Mouse (Mus musculus): ENCODE measurements around the gene 4930453N24Rik. TPM values are rescaled to one million over a fixed set of nuclear protein-coding genes. Genes with fewer than 3 reads are reported as not detected.
A peak's percentile ranks its signal among the peaks of the same experiment; 100 is the strongest.

The 4930453N24Rik gene
- 15.8 TPM for polyA plus RNA-seq (2012; fragmentation: generic; extraction: Trizol)
- long read RNA-seq, experiment 1, full-length matches to known transcripts = 18 of 20 reads
- long read RNA-seq, experiment 1, partial matches to known transcripts = 0 of 20 reads
- long read RNA-seq, experiment 1, other reads (novel, unspliced or antisense) = 2 of 20 reads
- long read RNA-seq, experiment 2, full-length matches to known transcripts = 56 of 60 reads
- long read RNA-seq, experiment 2, partial matches to known transcripts = 0 of 60 reads
- long read RNA-seq, experiment 2, other reads (novel, unspliced or antisense) = 4 of 60 reads

DNA sequence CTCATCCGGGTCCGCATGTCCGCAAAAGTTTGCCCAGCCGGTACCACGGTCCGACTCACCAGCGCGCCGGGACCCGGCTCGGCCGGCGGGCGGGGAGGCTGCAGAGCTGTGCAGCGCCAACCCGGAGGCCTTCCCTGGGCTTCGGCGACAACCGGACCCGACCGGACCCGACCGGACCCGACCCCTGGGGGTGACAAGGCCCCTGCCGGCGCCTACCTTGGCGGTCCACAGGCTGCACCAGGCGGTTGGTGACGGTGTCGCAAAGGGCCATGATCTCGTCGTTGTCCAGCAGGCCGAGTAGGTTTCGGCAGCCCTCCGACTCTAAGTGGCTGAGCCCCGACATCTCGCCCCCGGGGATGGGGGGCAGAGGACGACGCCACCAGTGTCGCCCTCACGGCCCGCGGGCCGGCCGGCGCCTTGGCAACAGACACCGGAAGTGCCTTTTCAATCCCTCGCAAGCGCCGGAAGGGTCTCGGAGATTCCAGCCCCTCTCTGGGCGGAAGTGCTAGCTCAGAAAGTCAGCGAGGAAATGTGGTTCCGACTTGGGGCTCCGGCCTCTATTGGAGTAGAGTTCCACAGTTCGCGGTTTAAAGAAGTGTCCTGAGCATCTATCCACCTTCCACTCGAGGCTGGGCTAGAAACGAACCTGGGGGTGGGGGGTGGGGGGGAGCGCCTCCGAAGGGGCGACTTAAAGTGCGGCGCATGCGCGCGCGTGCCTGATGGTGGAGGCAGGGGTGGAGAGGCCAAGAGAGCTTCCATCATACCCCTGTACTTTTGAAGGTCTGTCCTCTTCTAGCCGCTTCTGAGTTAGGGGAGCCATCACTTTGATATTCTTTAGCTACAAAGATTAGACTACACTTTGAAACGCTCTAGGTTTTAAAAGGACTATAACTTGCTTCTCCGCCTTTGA lies at the start of gene 4930453N24Rik:
Gene 4930453N24Rik (minus strand): TSS at position 641 of the 910 bp plus-strand sequence.
- Histone ChIP-seq H3ac (ENCODE audit: control insufficient read depth, insufficient read length, low read depth) (peak within 1 kb of the TSS; percentile 96), H3K27me3 (ENCODE audit: control insufficient read depth, insufficient read depth, insufficient read length) (no peaks in the 10 kb centered on the region), H3K4me3 (ENCODE audit: insufficient read depth, poor library complexity, severe bottlenecking) (peak within 1 kb of the TSS; percentile 78), H3K36me3 (ENCODE audit: control insufficient read depth, insufficient read depth) (peaks cover 29% of the 10 kb centered on the region), H3K79me2 (ENCODE audit: control insufficient read depth, insufficient read depth) (peaks cover 34% of the 10 kb centered on the region), H3K79me3 (ENCODE audit: low read depth) (peaks cover 22% of the 10 kb centered on the region)
- TF ChIP-seq USF1 (IDR thresholded peaks at IDR 0.05; ENCODE audit: low read depth) (no peak), MAX (IDR thresholded peaks at IDR 0.05) (no peak), CEBPB (IDR thresholded peaks at IDR 0.05; ENCODE audit: low read depth) (no peak), FOSL1 (IDR thresholded peaks at IDR 0.05; ENCODE audit: insufficient read depth, low read length, poor library complexity, severe bottlenecking) (no peak), MYOD1 (IDR thresholded peaks at IDR 0.05; ENCODE audit: control insufficient read depth, insufficient read length, low read depth) (no peak)

GRCm38 (mm10) chr16:64817094-64817765 lies 46.3 kb upstream of the 4930453N24Rik start:
- no peak overlapping the region for H3ac ChIP-seq (ENCODE audit: control insufficient read depth, insufficient read length, low read depth)
- H3K4me3 ChIP-seq (ENCODE audit: insufficient read depth, poor library complexity, severe bottlenecking) = no peak overlapping the region
- no peaks in the 10 kb centered on the region for H3K79me3 ChIP-seq (ENCODE audit: low read depth)
- H3K79me2 ChIP-seq (ENCODE audit: control insufficient read depth, insufficient read depth) = no peaks in the 10 kb centered on the region
- no peaks in the 10 kb centered on the region for H3K27me3 ChIP-seq (ENCODE audit: control insufficient read depth, insufficient read depth, insufficient read length)
- TF ChIP-seq FOSL1 (IDR thresholded peaks at IDR 0.05; ENCODE audit: insufficient read depth, low read length, poor library complexity, severe bottlenecking) (no peak), CEBPB (IDR thresholded peaks at IDR 0.05; ENCODE audit: low read depth) (no peak), MYOD1 (IDR thresholded peaks at IDR 0.05; ENCODE audit: control insufficient read depth, insufficient read length, low read depth) (no peak), MYOG (IDR thresholded peaks at IDR 0.05; ENCODE audit: control insufficient read depth, extremely low read depth, insufficient read length) (no peak), CTCF (IDR thresholded peaks at IDR 0.05; ENCODE audit: control insufficient read depth, insufficient read depth, insufficient read length) (no peak), USF1 (IDR thresholded peaks at IDR 0.05; ENCODE audit: low read depth) (no peak)
- H3K36me3 ChIP-seq (ENCODE audit: control insufficient read depth, insufficient read depth) = peaks cover 4% of the 10 kb centered on the region

- TF ChIP-seq MYOG (IDR thresholded peaks at IDR 0.05; ENCODE audit: control insufficient read depth, extremely low read depth, insufficient read length) = no peak
- TF ChIP-seq USF1 (IDR thresholded peaks at IDR 0.05; ENCODE audit: low read depth) = no peak
- no peak for TF ChIP-seq CEBPB (IDR thresholded peaks at IDR 0.05; ENCODE audit: low read depth)
- no peak for TF ChIP-seq FOSL1 (IDR thresholded peaks at IDR 0.05; ENCODE audit: insufficient read depth, low read length, poor library complexity, severe bottlenecking)
- TF ChIP-seq CTCF (IDR thresholded peaks at IDR 0.05; ENCODE audit: control insufficient read depth, insufficient read depth, insufficient read length) = no peak
- TF ChIP-seq MAX (IDR thresholded peaks at IDR 0.05) = no peak
Observed at GRCm38 (mm10) chr16:64803041-64803440, 32.1 kb upstream of the 4930453N24Rik start.

GRCm38 (mm10) chr16:64801638-64802037 lies 30.7 kb upstream of the 4930453N24Rik start:
- H3K4me3 ChIP-seq (ENCODE audit: insufficient read depth, poor library complexity, severe bottlenecking) = no peak overlapping the region
- TF ChIP-seq CEBPB (IDR thresholded peaks at IDR 0.05; ENCODE audit: low read depth) = no peak
- no peak for TF ChIP-seq USF1 (IDR thresholded peaks at IDR 0.05; ENCODE audit: low read depth)
- no peak for TF ChIP-seq FOSL1 (IDR thresholded peaks at IDR 0.05; ENCODE audit: insufficient read depth, low read length, poor library complexity, severe bottlenecking)
- TF ChIP-seq MAX (IDR thresholded peaks at IDR 0.05) = no peak
- TF ChIP-seq MYOD1 (IDR thresholded peaks at IDR 0.05; ENCODE audit: control insufficient read depth, insufficient read length, low read depth) = no peak
- no peak for TF ChIP-seq CTCF (IDR thresholded peaks at IDR 0.05; ENCODE audit: control insufficient read depth, insufficient read depth, insufficient read length)
- TF ChIP-seq MYOG (IDR thresholded peaks at IDR 0.05; ENCODE audit: control insufficient read depth, extremely low read depth, insufficient read length) = no peak
- H3K36me3 ChIP-seq (ENCODE audit: control insufficient read depth, insufficient read depth) = no peaks in the 10 kb centered on the region
- peaks cover 3% of the 10 kb centered on the region for H3K79me2 ChIP-seq (ENCODE audit: control insufficient read depth, insufficient read depth)
- no peaks in the 10 kb centered on the region for H3K27me3 ChIP-seq (ENCODE audit: control insufficient read depth, insufficient read depth, insufficient read length)
- H3ac ChIP-seq (ENCODE audit: control insufficient read depth, insufficient read length, low read depth) = no peak overlapping the region
- peaks cover 4% of the 10 kb centered on the region for H3K79me3 ChIP-seq (ENCODE audit: low read depth)

More at GRCm38 (mm10) chr16:64803041-64803440, 32.1 kb upstream of the 4930453N24Rik start:
- Histone ChIP-seq H3ac (ENCODE audit: control insufficient read depth, insufficient read length, low read depth) (no peak overlapping the region), H3K4me3 (ENCODE audit: insufficient read depth, poor library complexity, severe bottlenecking) (no peak overlapping the region), H3K36me3 (ENCODE audit: control insufficient read depth, insufficient read depth) (no peaks in the 10 kb centered on the region), H3K79me3 (ENCODE audit: low read depth) (peaks cover 2% of the 10 kb centered on the region), H3K79me2 (ENCODE audit: control insufficient read depth, insufficient read depth) (peaks cover 3% of the 10 kb centered on the region), H3K27me3 (ENCODE audit: control insufficient read depth, insufficient read depth, insufficient read length) (no peaks in the 10 kb centered on the region)

DNA sequence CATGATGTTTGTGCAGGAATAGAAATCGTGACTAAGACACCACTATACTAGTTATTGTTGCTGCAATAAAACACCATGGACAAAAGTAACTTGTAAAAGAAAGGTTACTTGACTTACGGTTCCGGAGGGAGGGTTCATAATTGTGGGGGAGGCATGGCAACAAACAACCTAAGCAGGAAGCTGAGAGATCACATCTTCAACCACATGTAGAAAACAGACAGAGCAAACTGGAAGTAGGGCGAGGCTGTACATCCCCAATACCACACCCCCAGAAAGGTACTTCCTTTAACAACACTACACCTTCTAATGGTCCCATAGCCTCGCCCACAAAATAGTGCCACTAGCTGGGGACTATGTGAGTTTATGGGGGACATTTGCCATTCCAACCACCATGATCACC lies 29.4 kb upstream of the 4930453N24Rik start:
- Histone ChIP-seq H3K79me3 (ENCODE audit: low read depth) (peaks cover 4% of the 10 kb centered on the region), H3K27me3 (ENCODE audit: control insufficient read depth, insufficient read depth, insufficient read length) (no peaks in the 10 kb centered on the region), H3ac (ENCODE audit: control insufficient read depth, insufficient read length, low read depth) (no peak overlapping the region), H3K4me3 (ENCODE audit: insufficient read depth, poor library complexity, severe bottlenecking) (no peak overlapping the region), H3K79me2 (ENCODE audit: control insufficient read depth, insufficient read depth) (peaks cover 3% of the 10 kb centered on the region), H3K36me3 (ENCODE audit: control insufficient read depth, insufficient read depth) (no peaks in the 10 kb centered on the region)
- no peak for TF ChIP-seq CTCF (IDR thresholded peaks at IDR 0.05; ENCODE audit: control insufficient read depth, insufficient read depth, insufficient read length)
- TF ChIP-seq MYOG (IDR thresholded peaks at IDR 0.05; ENCODE audit: control insufficient read depth, extremely low read depth, insufficient read length) = no peak
- no peak for TF ChIP-seq FOSL1 (IDR thresholded peaks at IDR 0.05; ENCODE audit: insufficient read depth, low read length, poor library complexity, severe bottlenecking)
- TF ChIP-seq CEBPB (IDR thresholded peaks at IDR 0.05; ENCODE audit: low read depth) = no peak
- no peak for TF ChIP-seq USF1 (IDR thresholded peaks at IDR 0.05; ENCODE audit: low read depth)
- no peak for TF ChIP-seq MYOD1 (IDR thresholded peaks at IDR 0.05; ENCODE audit: control insufficient read depth, insufficient read length, low read depth)
- no peak for TF ChIP-seq MAX (IDR thresholded peaks at IDR 0.05)
